Mouse (Mus musculus) limb, embryonic 10.5 days (tissue): ENCODE results near the gene BC035044. TPM values are rescaled to one million over a fixed set of nuclear protein-coding genes. Genes with fewer than 3 reads are reported as not detected.
"Not testable (repeated sequence)": the region's sequence is repeated elsewhere in the genome, so short reads cannot be mapped to it uniquely, and the experiment has no call there.

ENCODE experiments used
- DNase-seq: peaks from one replicate; pipeline ENCODE4 v3.0.0-alpha.2; 2017; ENCODE audit warnings: low spot score
- H3K27ac ChIP-seq: fragments of 300-500 bp; sonication (generic); 2 replicates; pipeline ENCODE4 v1.5.1; 2016; ENCODE audit warnings: mild to moderate bottlenecking
- H3K27me3 ChIP-seq: fragments of 300-500 bp; sonication (generic); 2 replicates; pipeline ENCODE4 v1.6.1; 2016; ENCODE audit warnings: low read depth, mild to moderate bottlenecking; ENCODE audit not compliant: poor library complexity, severe bottlenecking
- H3K36me3 ChIP-seq: fragments of 300-500 bp; sonication (generic); 2 replicates; pipeline ENCODE4 v1.6.1; 2016; ENCODE audit warnings: mild to moderate bottlenecking, moderate library complexity
- H3K4me1 ChIP-seq: fragments of 300-500 bp; sonication (generic); 2 replicates; pipeline ENCODE4 v1.6.1; 2016
- H3K4me3 ChIP-seq: fragments of 300-500 bp; sonication (generic); 2 replicates; pipeline ENCODE4 v1.5.1; 2016; ENCODE audit warnings: mild to moderate bottlenecking, moderate library complexity
- H3K9me3 ChIP-seq: fragments of 300-500 bp; sonication (generic); replicated peaks from 2 replicates; pipeline ENCODE4 v1.6.1; 2016; ENCODE audit warnings: mild to moderate bottlenecking
- WGBS: fragments of 180-500 bp; shearing (Covaris S2); methylation state at CpG from one replicate; pipeline ENCODE4 v1.1.7; 2016; 5-methylcytosine and 5-hydroxymethylcytosine counted together
- polyA plus RNA-seq: library from polyadenylated mRNA; unstranded; fragments of >200 nt; fragmentation: Nextera tagmentation; extraction: Ambion mirVana; gene quantifications from 2 replicates; pipeline ENCODE4 v1.2.1, GENCODE M21; 2016

BC035044 gene
- polyA plus RNA-seq, 1 experiment from 2014 or later: 0.59 TPM

DNA sequence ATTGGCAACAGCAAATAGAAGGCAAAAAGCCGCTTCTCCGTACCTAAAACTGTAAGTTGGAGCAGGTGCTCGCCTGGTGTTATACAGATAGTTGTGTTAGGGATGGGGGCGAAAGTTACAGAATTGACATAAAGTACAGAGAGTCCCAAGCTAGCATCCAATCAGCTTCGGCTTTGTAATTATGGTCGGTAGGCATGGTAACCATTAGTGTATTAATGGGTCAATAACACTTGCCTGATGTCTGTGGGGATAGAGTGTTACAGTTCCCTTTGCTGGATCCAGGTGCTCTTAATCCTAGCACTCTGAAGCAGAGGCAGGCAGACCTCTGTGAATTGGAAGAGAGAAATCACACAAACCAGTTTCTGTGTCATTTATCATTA is 54.0 kb downstream of the BC035044 start:
- Histone ChIP-seq H3K9me3 (no peaks in the 10 kb centered on the region), H3K4me3 (peak overlapping the region; percentile 69), H3K36me3 (no peaks in the 10 kb centered on the region), H3K27ac (peak overlapping the region; percentile 91), H3K27me3 (no peaks in the 10 kb centered on the region), H3K4me1 (peaks cover 7% of the 10 kb centered on the region)
- no peak for DNase-seq
- 87% methylated on average over 6 of the region's 6 CpGs for WGBS

DNA sequence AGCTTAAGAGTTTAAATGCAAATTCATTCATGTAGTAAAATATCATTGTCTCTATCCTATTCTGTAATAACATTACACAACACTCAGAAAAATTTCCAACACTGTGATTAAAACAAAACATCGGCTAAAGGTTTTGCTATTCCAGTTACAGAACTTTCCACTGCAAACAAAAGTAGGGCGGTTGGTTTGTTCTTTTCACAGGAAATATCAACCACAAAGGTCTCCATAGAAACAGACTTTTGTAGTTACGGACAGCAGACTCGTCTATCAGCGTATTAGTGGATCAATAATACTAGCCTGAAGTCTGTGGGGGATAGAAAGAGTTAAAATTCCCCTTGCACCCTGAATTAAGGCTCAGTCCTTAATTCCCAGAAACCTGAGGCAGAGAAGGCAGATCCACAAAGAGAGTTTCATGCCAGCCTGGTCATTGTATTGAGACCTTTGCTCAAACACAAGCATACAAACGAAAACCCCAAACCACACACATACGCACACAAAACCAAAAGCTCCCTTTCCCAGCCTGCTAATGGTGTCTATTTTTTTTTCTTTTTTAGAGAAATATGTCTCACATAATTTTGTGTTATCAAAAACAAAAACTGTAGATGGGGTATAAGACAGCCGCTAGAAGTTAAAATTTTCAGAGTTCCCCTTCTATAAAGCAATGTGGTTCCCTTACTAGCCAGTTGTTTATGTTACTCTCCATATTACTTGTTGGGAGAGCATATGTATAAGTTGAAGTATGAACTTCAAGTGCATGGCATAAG is 54.6 kb downstream of the BC035044 start:
- Histone ChIP-seq H3K36me3 (no peaks in the 10 kb centered on the region), H3K27ac (no peak overlapping the region), H3K27me3 (no peaks in the 10 kb centered on the region), H3K9me3 (no peaks in the 10 kb centered on the region), H3K4me3 (no peak overlapping the region), H3K4me1 (peaks cover 4% of the 10 kb centered on the region; the same call in 1 of the 2 replicates)
- 90% methylated on average over 8 of the region's 8 CpGs for WGBS
- DNase-seq: no peak

DNA sequence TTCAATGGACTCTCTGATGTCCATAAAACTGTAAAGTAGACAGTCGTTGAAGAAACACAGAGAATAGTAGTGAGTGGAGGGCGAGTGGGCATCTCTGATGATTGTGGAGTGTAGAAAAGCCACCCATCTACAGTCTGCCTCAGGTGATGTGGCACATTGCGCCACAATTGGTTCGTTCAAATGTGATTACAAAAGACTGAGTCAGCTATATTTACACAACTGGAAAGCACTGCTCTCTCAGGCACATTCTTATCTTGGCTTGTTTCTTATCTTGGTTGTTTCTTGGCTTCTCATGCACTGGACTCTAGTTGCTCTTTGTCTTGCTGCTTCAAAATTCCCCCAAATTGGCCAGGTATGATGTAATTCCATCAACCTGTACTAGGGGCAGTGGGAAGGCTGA is 55.4 kb downstream of the BC035044 start:
- Histone ChIP-seq H3K27ac (no peak overlapping the region), H3K4me3 (no peak overlapping the region), H3K36me3 (no peaks in the 10 kb centered on the region), H3K4me1 (peaks cover 4% of the 10 kb centered on the region; the same call in 1 of the 2 replicates), H3K27me3 (no peaks in the 10 kb centered on the region), H3K9me3 (no peaks in the 10 kb centered on the region)
- peak; percentile 7 for DNase-seq
- 88% methylated on average over 4 of the region's 4 CpGs for WGBS

DNA sequence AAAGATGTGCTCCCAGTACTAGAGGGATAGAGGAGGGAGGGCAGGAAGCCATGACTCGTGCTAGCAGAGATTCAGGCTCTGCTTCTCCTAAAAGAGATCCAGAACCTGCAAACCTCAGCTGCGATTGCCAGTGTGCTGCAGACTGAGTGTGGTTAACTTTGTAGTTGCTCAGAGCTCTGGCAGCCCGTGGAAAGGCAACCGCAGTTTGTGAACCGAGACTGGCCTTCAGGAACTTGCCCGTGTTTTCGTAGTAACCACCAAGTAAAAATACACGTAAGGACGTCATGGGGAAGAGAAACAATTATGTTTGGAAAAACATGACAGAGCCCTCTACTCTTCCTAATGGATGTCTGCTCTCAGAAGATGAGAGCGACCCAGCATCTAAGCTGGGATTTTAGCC is 57.9 kb downstream of the BC035044 start:
- Histone ChIP-seq H3K36me3 (no peaks in the 10 kb centered on the region), H3K27me3 (no peaks in the 10 kb centered on the region), H3K9me3 (no peaks in the 10 kb centered on the region), H3K4me3 (no peak overlapping the region), H3K4me1 (peaks cover 7% of the 10 kb centered on the region; the same call in 1 of the 2 replicates), H3K27ac (no peak overlapping the region)
- DNase-seq: peak; percentile 27
- WGBS: 86% methylated on average over 10 of the region's 10 CpGs

DNA sequence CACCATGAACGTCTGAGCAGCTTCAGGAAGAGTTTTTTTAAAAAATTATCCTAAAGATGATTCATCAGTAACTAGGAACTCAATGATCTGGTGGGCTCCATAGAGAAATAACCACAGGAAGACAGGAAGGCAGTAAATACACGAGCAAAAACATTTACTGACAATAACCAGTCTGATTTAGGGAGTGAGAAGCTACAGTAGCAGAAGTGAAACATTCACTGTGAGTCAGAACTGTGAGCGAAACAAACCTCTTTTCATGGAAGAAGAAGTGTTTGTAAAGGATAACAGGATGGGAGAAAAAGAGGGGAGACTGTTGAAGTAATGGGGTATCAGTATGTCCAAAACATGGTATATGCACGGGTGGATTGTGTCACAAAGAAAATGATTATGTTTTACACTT is 61.1 kb downstream of the BC035044 start:
- no peaks in the 10 kb centered on the region for H3K36me3 ChIP-seq
- 0 out of 2 replicates have a peak, but pooled peaks cover 2% of the 10 kb centered on the region for H3K4me1 ChIP-seq
- H3K27ac ChIP-seq: no peak overlapping the region
- WGBS: 69% methylated on average over 4 of the region's 4 CpGs
- H3K27me3 ChIP-seq: no peaks in the 10 kb centered on the region
- no peak overlapping the region for H3K4me3 ChIP-seq
- DNase-seq: no peak
- H3K9me3 ChIP-seq: no peaks in the 10 kb centered on the region

DNA sequence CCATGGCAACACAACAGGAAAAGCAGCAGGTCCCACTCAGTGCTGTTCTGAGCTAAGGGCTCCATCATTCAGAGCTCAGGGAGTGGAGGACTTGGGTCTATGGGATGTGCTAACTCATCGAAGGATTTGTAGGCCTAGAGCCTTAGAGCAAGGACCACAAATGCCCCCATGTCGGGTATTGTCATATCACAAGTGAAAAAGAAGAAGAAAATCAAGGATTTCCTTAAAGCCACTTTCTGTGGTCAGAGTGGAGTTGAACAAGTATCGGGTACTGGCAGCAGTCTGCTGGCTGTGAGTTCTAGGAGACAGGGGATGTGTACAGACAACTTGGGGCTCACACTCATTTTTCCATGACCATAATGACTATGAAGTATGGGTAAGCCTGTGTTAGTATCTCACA is 64.1 kb downstream of the BC035044 start:
- no peak for DNase-seq
- Histone ChIP-seq H3K27me3 (no peaks in the 10 kb centered on the region), H3K36me3 (no peaks in the 10 kb centered on the region), H3K4me3 (no peak overlapping the region), H3K4me1 (0 out of 2 replicates have a peak, but pooled peaks cover 2% of the 10 kb centered on the region), H3K27ac (no peak overlapping the region), H3K9me3 (no peaks in the 10 kb centered on the region)
- WGBS: 91% methylated on average over 3 of the region's 3 CpGs

DNA sequence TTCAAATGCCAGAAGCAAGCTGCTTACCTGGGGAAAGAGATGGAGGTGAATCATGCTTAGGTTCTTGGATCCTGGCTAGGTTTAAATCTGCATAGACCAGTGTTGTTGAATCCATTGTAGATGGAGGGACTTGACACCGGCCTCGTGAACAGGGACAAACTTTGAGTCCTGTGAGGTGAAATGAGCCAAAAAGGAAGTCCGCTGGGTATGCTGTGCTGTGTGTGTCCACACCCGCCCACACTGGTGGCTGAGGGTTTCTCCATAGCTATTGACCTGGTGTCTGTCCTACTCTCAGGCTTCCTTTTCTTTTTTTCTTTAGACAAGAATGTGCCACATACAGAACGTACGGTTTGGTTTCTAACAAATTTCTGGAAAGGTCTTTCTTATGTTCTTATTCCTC is 64.8 kb downstream of the BC035044 start, which contains the start of the genes Gm44511 and Klrb1b:
Gm44511 (minus strand) TSS at position 184 of the 400 bp plus-strand sequence.
Klrb1b (minus strand) TSS at position 200 of the 400 bp plus-strand sequence.
- no peak within 1 kb of the TSS for H3K27ac ChIP-seq
- no peak for DNase-seq
- H3K4me3 ChIP-seq: no peak within 1 kb of the TSS
- 0 out of 2 replicates have a peak, but pooled peaks cover 2% of the 10 kb centered on the region for H3K4me1 ChIP-seq
- WGBS: 92% methylated on average over 6 of the region's 6 CpGs
- no peaks in the 10 kb centered on the region for H3K27me3 ChIP-seq
- H3K36me3 ChIP-seq: no peaks in the 10 kb centered on the region
- no peaks in the 10 kb centered on the region for H3K9me3 ChIP-seq

DNA sequence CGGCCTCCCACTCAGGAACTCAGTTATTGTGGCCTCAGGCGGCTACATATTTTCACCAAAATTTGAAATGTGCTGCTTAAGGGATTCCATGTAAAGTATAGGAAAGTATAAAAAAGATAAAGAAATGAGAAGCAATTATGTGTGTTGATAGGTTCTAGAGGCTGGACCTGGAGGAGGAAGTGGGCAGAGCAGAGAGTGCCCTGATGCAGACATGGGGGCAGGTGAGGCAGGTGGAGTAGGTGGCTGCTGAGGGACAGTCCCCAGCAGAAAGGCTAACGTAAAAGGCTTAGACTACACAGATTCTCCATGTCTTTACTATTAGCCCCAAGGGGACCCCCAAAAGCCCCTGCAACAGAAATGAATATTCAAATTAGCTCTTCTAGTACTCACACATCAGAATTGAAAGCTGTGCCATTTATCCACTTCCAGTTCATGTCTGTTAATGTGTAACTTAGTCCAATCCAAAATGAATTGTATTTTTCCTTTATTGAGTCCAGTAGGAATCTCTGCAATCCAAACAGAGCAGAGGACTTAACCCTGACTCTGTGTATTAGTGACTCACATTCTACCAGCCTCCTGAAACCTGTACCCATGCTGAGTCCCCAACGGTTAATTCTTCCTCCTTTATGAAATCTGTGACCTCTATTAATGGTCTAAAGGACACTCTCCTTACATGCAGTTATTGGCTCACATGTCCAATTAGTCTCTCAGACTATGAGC is 72.7 kb downstream of the BC035044 start:
- H3K27me3 ChIP-seq: no peaks in the 10 kb centered on the region
- WGBS: 89% methylated on average over 4 of the region's 4 CpGs

DNA sequence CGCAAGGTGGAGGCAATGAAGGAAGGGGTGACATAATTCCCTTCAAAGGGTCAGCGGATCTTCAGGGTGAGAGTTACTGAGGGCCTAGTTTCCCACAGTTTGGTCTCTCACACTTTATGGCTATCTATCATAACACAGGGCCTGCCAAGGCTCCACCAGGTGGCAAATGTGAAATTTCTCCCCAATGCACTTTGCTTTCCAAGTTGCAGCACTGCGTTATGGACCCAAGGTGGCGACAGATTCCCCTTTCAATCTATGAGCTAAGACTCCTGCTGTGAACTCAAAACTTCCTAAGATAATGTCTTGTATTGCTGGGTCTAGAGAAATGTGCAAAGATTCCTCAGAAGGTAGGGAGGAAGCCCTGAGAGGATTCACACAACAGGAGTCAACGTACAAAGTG is 82.4 kb downstream of the BC035044 start:
- Histone ChIP-seq H3K9me3 (no peaks in the 10 kb centered on the region), H3K27me3 (no peaks in the 10 kb centered on the region), H3K36me3 (no peaks in the 10 kb centered on the region), H3K4me3 (no peak overlapping the region), H3K4me1 (0 out of 2 replicates have a peak, but pooled peaks cover under 1% of the 10 kb centered on the region), H3K27ac (no peak overlapping the region)
- no peak for DNase-seq
- 90% methylated on average over 5 of the region's 5 CpGs for WGBS

More for the DNA sequence above, 72.7 kb downstream of the BC035044 start:
- H3K27ac ChIP-seq: no peak overlapping the region
- no peak overlapping the region for H3K4me3 ChIP-seq
- no peak for DNase-seq
- no peaks in the 10 kb centered on the region for H3K4me1 ChIP-seq
- no peaks in the 10 kb centered on the region for H3K36me3 ChIP-seq
- H3K9me3 ChIP-seq: no peaks in the 10 kb centered on the region

DNA sequence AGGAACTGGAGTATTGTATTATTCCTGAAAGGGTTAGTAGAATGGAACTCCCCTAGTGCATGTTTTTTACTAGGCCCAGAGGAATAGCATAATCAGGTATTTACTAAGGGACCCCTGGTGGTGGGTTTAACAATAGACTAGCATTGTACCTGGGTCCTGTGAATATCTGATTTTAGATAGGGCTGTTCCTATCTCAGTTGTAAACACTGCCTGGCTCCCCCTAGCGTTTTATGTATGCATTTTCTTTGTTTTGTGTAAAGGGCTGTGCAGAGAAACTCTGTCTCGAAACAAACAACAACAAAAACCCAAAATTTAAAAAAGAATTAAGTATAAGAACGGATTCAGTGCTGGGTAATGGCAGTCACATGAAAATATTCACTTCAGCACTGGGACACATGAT is 83.9 kb downstream of the BC035044 start:
- no peaks in the 10 kb centered on the region for H3K36me3 ChIP-seq
- no peak overlapping the region for H3K4me3 ChIP-seq
- no peak for DNase-seq
- 68% methylated on average over 3 of the region's 3 CpGs for WGBS
- no peaks in the 10 kb centered on the region for H3K9me3 ChIP-seq
- H3K27me3 ChIP-seq: no peaks in the 10 kb centered on the region
- H3K4me1 ChIP-seq: peaks cover 6% of the 10 kb centered on the region; the same call in 1 of the 2 replicates
- H3K27ac ChIP-seq: no peak overlapping the region

DNA sequence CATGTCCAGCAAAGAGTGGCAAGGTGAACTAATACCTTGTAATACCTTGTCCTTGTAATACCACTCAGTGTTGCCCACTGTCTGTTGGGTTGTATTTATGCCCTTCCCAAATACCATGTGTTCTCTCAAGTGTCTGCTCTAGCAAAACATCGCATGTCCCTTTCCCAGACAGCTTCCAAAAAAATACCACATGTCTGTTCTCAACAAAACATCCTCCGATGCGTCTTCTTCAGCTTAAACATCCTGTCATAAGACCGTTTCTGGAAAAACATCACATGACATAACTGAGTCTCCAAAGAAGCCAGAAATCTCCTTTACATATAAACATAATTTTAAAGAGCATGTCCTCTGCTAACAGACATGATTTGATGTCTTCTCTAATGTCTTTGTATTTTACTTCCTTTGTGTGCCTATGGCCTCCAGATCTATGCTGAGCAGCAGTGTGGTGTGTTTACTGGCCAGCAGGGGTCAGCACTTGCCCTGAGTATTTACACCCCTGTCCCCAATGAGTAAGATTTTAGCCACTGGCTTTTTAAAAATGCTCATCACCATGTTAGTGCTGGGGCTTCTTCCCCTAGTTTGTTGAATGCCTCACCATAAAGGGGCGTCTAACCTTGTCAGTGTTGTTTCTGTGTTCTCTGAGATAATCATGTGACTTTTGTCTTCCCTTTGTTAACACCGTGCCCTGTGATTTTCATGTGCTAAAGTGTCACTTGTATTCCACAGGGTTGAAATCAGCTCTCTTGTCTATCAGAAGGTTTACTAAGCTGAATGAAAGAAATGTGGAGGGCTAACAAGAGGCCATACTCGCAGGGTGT is 85.9 kb downstream of the BC035044 start:
- not testable (repeated sequence) for H3K27me3 ChIP-seq, H3K4me3 ChIP-seq, H3K4me1 ChIP-seq, H3K9me3 ChIP-seq, H3K27ac ChIP-seq, H3K36me3 ChIP-seq
- whole genome bisulfite sequencing: 71% methylated on average over 7 of the region's 7 CpGs
- peak; percentile 64 for DNase-seq

DNA sequence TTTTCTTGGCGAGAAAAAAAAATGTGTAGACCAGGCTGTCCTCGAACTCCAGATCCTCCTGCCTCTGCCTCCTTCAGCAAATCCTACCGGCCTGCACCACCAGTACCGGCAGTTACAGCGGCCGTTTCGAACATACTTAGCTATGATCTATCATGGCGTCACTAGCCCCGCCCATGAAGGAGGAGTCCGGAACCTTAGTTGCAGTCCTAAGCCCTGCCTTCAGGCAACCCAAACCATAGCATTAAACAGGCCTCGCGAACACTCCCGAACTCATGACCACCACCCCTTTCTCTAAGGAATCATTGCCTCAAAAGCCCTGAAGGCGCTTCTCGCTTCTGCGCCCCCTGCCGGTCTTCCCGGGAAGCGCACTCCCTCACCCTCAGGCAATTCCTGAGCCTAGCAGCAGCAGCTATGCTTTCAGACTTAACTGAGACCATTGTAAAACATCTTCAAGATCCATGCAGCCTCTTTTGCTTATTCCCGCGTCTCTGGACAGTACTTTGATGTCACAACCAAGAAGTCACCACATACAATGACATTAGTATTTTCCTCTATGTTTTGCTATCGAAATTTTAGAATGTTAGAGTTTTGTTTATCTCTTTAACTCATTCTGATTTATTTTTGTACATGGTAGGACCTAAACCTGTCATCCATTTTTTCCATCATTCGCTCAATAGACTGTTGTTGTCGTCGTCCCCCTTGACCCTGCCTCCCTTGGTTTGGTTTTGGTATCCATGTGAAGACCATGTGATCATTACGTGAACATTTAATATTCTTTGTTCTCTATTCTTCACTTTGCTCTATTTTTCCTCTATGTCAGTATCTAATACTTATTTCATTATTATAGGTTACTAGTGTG is 87.7 kb downstream of the BC035044 start:
- Histone ChIP-seq H3K9me3 (no peaks in the 10 kb centered on the region), H3K27me3 (no peaks in the 10 kb centered on the region), H3K27ac (peak overlapping the region; percentile 72; the same call in 1 of the 2 replicates), H3K4me1 (peaks cover 8% of the 10 kb centered on the region), H3K4me3 (peak overlapping the region; percentile 53), H3K36me3 (no peaks in the 10 kb centered on the region)
- 10% methylated on average over 26 of the region's 26 CpGs for WGBS
- peak; percentile 99 for DNase-seq
